Mouse (Mus musculus) megakaryocyte-erythroid progenitor cell, adult 5-6 weeks (primary cell): ENCODE measurements around the gene Plac9b. TPM values are rescaled to one million over a fixed set of nuclear protein-coding genes. Genes with fewer than 3 reads are reported as not detected.

Experiments
- total RNA-seq, 2 experiments: library from RNA; stranded (forward) in 1 of 2; stranded (reverse) in 1 of 2; fragments of 200-1000, 215-1000 nt in 1 of 2; fragments of >200 nt in 1 of 2; fragmentation: Nextera tagmentation in 1 of 2; gene quantifications; 2 replicates each; pipeline ENCODE4 v1.2.3; 2014 to 2017

The Plac9b gene
- total RNA-seq, 2 experiments from 2014 or later, result not detected

Other genes with a start within 250 kb of the Plac9b start
- gene Cphx1, start 244.2 kb downstream of the Plac9b start, total RNA-seq (2014; fragmentation: Nextera tagmentation), result not detected in 2 replicates
- not detected in 2 replicates for gene Cphx1, start 244.2 kb downstream of the Plac9b start, total RNA-seq (2017)
- not detected in 2 replicates for gene Duxbl1, start 203.9 kb downstream of the Plac9b start, total RNA-seq (2014; fragmentation: Nextera tagmentation)
- not detected in 2 replicates for gene Duxbl1, start 203.9 kb downstream of the Plac9b start, total RNA-seq (2017)
- gene Gm9780, start 139.8 kb downstream of the Plac9b start, total RNA-seq (2014; fragmentation: Nextera tagmentation), result not detected in 2 replicates
- not detected in 2 replicates for gene Gm9780, start 139.8 kb downstream of the Plac9b start, total RNA-seq (2017)
- gene Tmem254c, start 115.1 kb downstream of the Plac9b start, total RNA-seq (2014; fragmentation: Nextera tagmentation), result 32.7 TPM in 1 of 2 replicates, not detected in the other
- 18.2 and 43.4 TPM in 2 replicates for gene Tmem254c, start 115.1 kb downstream of the Plac9b start, total RNA-seq (2017)
- gene Cphx2, start 101.0 kb downstream of the Plac9b start, total RNA-seq (2014; fragmentation: Nextera tagmentation), result not detected in 2 replicates
- not detected in 2 replicates for gene Cphx2, start 101.0 kb downstream of the Plac9b start, total RNA-seq (2017)
- not detected in 2 replicates for gene Cphx3, start 100.2 kb downstream of the Plac9b start, total RNA-seq (2014; fragmentation: Nextera tagmentation)
- not detected in 2 replicates for gene Cphx3, start 100.2 kb downstream of the Plac9b start, total RNA-seq (2017)
- not detected in 2 replicates for gene Duxbl2, start 64.1 kb downstream of the Plac9b start, total RNA-seq (2014; fragmentation: Nextera tagmentation)
- gene Duxbl2, start 64.1 kb downstream of the Plac9b start, total RNA-seq (2017), result not detected in 2 replicates
- 9.3 and 33.6 TPM in 2 replicates for gene Tmem254b, start 24.6 kb upstream of the Plac9b start, total RNA-seq (2014; fragmentation: Nextera tagmentation)
- gene Tmem254b, start 24.6 kb upstream of the Plac9b start, total RNA-seq (2017), result 21.8 and 24.0 TPM in 2 replicates
- not detected in 2 replicates for gene Duxbl3, start 75.5 kb upstream of the Plac9b start, total RNA-seq (2014; fragmentation: Nextera tagmentation)
- not detected in 2 replicates for gene Duxbl3, start 75.5 kb upstream of the Plac9b start, total RNA-seq (2017)